Comparison of ENCODE assay signal across 8 mouse cellular contexts in genomic region chr8:81014789-81015699, GRCm38 (mm10). TPM values are rescaled to one million over a fixed set of nuclear protein-coding genes. Genes with fewer than 3 reads are reported as not detected.
DNase-seq lines count a peak whose midpoint lies in the region; ATAC-seq lines count a peak whose summit lies in the region.

TSS of gene Usp38 (minus strand) at chr8:81014928.

- H3K36me3 ChIP-seq in hindbrain, embryonic 11.5 days (ENCODE audit: control insufficient read depth, insufficient read depth, low read length) = no peaks in the 10 kb centered on the region

- 3% methylated on average over 57 of the region's 57 CpGs for WGBS in hindbrain, embryonic 11.5 days

- ATAC-seq in hindbrain, embryonic 11.5 days (ENCODE audit: low FRiP score) = peak; percentile 99

- H3K27ac ChIP-seq in hindbrain, embryonic 11.5 days (ENCODE audit: low read depth, low read length) = peak within 1 kb of the TSS; percentile 79

- peaks cover 4% of the 10 kb centered on the region; the same call in 1 of the 2 replicates for H3K4me1 ChIP-seq in hindbrain, embryonic 11.5 days (replicated peaks; ENCODE audit: control insufficient read depth, insufficient read depth, low read length)

- no peaks in the 10 kb centered on the region for H3K27me3 ChIP-seq in hindbrain, embryonic 11.5 days (ENCODE audit: control insufficient read depth, insufficient read depth, low read length)

- peak within 1 kb of the TSS; percentile 91 for H3K4me3 ChIP-seq in hindbrain, embryonic 11.5 days (ENCODE audit: low read depth, low read length)

- no peaks in the 10 kb centered on the region for H3K9me3 ChIP-seq in hindbrain, embryonic 11.5 days (ENCODE audit: control insufficient read depth, low read length)

- DNase-seq in Muller cell, postnatal 12 days (ENCODE audit: inconsistent ontology term) = peak; percentile 100
- peak; percentile 99 for DNase-seq in cerebellum, adult 9-11 months
- DNase-seq in frontal cortex, adult 2 months (ENCODE audit: extremely low spot score in 1 of 2, low spot score in 1 of 2) = peak; percentile 98 to 100
- DNase-seq in hindbrain, embryonic 11.5 days (ENCODE audit: low spot score) = peak; percentile 100
- peak; percentile 99 to 100 for DNase-seq in layer of hippocampus, postnatal 10 days (ENCODE audit: low spot score in 2 of 2)
- peak; percentile 99 for DNase-seq in lung, postnatal 10 days
- DNase-seq in ovary, postnatal 36 days (ENCODE audit: low spot score) = peak; percentile 99
- DNase-seq in thymus, postnatal 25 days = peak; percentile 99

- H3K4me2 ChIP-seq in hindbrain, embryonic 11.5 days (replicated peaks; ENCODE audit: low read depth, low read length) = peak within 1 kb of the TSS; percentile 96

- H3K9ac ChIP-seq in hindbrain, embryonic 11.5 days (ENCODE audit: low read depth, low read length) = peak within 1 kb of the TSS; percentile 83

RNA-seq across cellular contexts. Expression of gene Usp38, which starts in this region (rescaled TPM):
- 11.5 and 11.8 TPM in 2 replicates for polyA plus RNA-seq in frontal cortex, adult 2 months (2012; rRNA removed)
- polyA plus RNA-seq in hindbrain, embryonic 11.5 days (2014; fragmentation: Nextera tagmentation; extraction: Ambion mirVana) = 29.0 and 32.3 TPM in 2 replicates
- 10 to 100 TPM; 26.1 to 26.5 TPM for total RNA-seq in layer of hippocampus, postnatal 10 days (2021)

Comparison
In these comparisons a context has a peak if more than half of its experiments do, and no peak if none do; other contexts are left out.
1. Peak in every context shown above with its lines: DNase-seq, ATAC-seq, H3K4me3 ChIP-seq and H3K27ac ChIP-seq.